Mouse (Mus musculus): ENCODE measurements around the gene Plcb1. TPM values are rescaled to one million over a fixed set of nuclear protein-coding genes. Genes with fewer than 3 reads are reported as not detected.

Plcb1 gene
- polyA plus RNA-seq, 1 experiment from 2014 or later, result 1.5 TPM

DNA sequence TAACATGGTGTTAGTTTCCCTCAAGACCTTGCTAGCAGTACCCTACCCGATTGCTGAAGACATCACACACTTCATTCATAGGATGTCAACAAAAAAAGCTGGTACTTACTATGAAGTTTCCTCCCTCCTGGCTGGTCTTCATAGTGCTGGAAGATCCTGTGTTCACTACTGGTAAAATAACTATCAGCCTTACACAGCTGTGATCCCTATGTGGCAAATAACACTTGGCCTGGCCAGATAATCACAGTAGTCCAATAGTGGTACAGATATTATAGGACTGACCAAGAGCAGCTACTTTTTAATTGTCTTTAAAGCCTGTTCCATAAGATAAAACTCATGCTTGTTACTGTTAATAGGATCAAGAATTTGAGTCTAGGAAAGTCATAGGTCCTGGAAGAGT, 52.3 kb downstream of the Plcb1 start:
- no peak for DNase-seq (ENCODE audit: low spot score)

DNA sequence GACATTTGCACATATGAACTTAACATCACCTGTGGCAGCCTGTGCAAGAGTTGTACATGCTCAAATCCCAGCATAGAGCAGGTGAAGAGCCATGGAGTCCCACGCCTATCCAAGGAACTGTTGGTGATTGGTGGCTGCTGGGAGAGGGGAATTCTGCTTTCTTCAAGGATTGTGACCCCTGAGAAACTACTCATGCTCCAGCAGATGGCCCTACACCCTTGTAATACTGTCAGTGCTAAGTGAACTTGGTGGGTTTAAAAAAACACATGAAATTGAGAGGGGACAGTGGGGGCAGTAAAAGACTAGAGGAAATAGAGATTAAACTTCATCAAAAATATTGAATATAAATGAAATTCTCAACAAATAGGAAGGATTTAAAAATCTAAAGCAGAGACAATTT, 53.0 kb downstream of the Plcb1 start:
- no peak for DNase-seq (ENCODE audit: low spot score)

GRCm38 (mm10) chr2:134842883-134843282, 57.0 kb downstream of the Plcb1 start:
- no peak for DNase-seq (ENCODE audit: low spot score)

DNA sequence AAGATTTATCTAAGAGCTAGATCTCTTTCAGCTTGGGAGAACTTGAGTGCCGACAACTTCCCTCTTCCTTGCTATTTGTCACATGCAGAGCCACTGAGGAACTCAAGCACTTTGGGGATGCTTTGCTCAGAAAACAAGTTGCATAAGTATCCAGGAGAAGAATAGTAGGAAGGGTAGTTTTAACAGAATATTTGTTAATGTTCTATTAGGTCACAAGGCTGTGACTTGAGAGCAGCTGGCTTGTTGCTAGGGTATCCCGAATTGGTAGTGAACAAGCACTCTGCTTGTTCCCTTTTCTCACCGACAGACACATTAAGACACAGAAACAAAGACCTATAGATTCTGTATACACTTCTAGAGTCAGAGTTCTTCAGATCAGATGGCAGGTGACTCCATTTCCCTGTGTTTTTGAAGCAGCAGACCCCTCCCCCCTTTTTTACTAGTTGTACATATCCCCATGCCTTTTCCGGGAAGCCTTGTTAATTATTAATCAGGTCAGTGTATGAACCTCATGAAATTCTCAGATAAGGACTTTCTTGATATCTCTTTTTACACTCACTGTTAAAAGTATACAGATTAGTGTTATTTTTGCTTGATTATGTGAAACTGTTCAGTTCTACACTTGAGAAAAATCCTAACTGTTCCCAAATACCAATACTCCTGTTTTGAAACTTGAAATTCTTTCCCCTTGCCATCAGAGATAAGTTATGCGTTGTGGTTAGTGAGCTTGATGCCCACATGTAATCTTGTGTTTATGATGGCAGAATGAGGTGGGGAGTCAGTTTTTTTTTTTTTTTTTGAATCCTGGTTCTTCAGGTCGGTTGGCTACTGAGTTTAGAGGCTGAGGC, 58.7 kb downstream of the Plcb1 start:
- DNase-seq (ENCODE audit: low spot score), result no peak

- DNase-seq (ENCODE audit: low spot score), result no peak
Measured at GRCm38 (mm10) chr2:134845239-134845738, 59.4 kb downstream of the Plcb1 start.

- DNase-seq (ENCODE audit: low spot score), result no peak
Measured at GRCm38 (mm10) chr2:134846555-134846954, 60.7 kb downstream of the Plcb1 start.

DNA sequence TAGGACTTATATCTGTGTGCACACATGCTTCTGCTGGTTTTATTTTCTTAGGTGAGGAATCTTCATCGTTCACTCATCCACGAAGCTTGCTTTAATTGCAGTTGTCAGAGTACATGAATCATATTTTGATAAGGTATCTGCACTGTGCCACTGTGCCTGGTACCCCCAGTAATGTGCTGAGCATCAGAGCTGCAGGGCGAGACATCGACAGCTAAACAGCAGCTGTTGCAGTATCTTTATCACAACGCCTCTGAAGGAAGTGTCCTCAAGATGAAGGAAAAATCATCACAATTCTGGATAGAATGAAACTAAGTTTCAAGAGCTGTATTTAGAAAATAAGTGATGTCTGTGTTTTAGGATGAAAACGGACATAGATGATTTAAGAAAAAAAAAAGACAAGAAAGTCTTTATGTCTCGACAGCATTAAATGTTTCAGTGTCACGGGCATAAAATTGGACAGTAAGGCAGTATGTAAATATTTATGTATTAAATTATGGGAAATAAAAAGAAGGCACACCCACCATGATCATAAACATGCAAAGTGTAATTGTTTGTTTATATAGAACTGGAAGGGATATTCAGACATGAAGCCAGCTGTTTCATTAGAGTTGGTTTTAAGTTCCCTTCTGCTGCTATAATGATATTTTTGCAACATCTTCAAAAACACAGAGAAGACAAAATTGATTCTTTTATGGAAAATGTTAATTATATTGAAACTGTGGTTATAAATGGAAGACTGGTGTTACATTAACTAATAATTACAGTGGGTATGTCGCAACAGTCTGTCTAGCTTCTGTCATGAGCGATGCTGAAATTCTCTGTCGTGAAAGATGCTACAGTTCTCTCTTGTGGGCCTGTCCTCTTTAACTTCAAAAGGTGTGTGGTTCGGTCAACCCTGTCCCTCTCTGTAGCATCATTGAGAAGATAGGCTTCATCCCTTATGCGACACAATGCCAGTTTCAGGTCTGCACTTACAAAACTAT, 65.6 kb downstream of the Plcb1 start:
- DNase-seq (ENCODE audit: low spot score), result no peak

DNA sequence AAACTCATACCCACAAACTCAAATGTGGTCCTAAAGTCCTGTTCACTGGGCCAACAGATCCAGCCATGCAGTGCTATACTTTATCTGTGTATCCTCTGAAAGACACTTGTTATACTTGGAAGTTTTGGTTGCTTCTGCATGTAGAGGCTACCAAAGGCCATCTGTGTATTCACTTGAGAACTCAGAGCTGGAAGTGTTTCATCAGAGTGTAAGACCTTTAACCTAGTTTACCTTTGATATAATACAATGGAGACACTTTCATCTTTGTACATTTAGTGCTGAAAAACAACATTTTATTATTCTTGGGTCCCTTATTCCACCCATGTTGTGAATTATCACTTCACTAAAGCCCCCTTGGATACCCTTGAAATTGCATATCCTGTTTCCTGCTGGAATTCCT, 70.4 kb downstream of the Plcb1 start:
- DNase-seq (ENCODE audit: low spot score), result no peak

DNA sequence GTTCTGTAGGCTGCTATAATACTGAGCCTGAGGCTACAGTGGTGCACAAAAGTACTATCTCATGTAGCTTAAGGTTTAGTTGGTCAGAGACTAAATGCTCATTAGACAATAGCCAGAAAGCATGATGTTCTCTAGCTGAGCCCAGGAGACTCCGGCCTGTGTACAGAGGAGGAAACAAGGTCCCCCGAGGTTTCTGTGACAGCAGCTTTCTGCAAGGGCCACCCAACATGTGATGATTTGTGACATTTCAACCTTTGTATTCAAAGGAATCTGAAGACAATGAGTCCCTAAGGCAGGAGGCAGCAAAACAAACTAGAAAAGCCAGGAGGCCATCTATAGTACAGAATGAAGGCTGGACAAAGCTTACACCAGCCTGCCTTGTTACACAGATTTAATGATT, 70.8 kb downstream of the Plcb1 start:
- no peak for DNase-seq (ENCODE audit: low spot score)

GRCm38 (mm10) chr2:134864985-134865645, 79.2 kb downstream of the Plcb1 start:
- no peak for DNase-seq (ENCODE audit: low spot score)

DNA sequence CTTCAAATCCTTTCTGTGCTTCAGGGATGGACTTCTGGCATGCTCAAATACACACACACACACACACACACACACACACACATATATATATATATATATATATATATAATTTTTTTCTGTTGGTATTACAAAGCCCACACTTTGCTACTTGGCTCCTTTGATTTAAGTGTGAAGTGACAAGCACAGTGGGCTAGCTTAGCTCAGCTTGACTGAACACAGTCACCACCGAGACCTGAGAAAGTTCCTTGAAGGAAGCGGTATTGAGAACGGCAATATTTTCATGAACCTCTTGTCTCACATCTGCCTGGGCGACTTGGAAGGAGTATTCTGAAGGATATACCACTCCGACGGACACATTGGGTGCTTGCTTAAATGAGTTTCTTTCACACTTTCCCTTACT, 81.5 kb downstream of the Plcb1 start:
- no peak for DNase-seq (ENCODE audit: low spot score)

- DNase-seq (ENCODE audit: low spot score), result no peak
Measured at GRCm38 (mm10) chr2:134871692-134872489, 86.0 kb downstream of the Plcb1 start.

- DNase-seq (ENCODE audit: low spot score), result no peak
Measured at GRCm38 (mm10) chr2:134872490-134872781, 86.6 kb downstream of the Plcb1 start.

DNA sequence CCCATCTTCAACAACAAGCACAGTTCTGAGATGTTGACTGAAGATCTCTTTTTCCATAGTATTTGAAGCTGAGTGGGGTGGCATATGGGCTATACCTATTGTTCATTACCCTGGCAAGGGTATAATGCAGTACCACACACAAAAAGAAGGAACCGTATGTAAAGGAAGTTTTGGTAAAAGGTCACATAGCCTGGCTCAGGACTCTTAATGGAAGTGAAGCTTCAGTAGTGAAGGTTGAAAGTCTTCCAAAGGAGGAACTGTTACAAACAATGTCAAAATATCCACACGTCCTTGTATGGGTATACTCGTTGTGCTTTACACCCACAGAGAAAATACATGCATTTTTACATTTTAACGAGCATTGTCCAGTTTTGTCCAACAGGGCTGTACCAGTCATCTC, 91.3 kb downstream of the Plcb1 start:
- DNase-seq (ENCODE audit: low spot score), result no peak

DNA sequence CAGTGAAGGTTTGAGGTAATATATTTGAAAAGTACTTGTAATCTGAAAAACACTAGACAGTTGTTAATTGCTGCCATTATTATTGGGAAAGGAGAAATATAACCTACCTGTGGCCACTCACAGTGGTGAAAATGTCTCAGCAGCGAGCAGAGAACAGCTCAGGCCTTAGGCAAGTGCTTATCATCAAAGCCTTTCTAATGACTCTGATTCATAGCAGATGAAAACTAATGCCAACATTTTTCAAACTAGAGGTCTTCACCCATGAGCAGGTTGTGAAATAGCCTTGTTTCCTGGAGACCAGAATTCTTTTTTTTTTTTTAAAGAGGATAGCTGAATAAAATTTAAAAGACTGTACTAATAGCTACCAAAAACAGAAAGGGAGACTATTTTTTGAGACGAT, 105.3 kb downstream of the Plcb1 start:
- no peak for DNase-seq (ENCODE audit: low spot score)

GRCm38 (mm10) chr2:134894776-134895175, 108.9 kb downstream of the Plcb1 start:
- no peak for DNase-seq (ENCODE audit: low spot score)

DNA sequence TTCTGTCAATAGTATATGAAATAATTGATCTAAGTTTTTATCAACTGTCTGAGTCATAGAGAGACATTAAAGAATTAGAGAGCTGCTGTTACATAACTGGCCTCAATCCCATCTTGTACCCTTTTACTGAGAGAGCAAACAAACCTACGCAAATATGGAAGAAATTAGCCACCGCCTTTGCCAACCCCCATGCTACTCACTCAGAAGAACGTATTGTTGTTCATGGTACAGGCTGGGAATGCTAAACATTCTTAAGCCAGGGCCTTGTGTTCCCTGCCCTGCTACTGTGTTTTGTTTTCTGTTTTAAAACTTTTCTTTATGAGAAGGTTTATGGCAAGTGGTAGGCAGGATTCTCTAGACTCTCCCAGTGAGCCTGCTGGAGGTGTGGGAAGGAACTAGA, 110.3 kb downstream of the Plcb1 start:
- no peak for DNase-seq (ENCODE audit: low spot score)

GRCm38 (mm10) chr2:134897083-134897482, 111.2 kb downstream of the Plcb1 start:
- no peak for DNase-seq (ENCODE audit: low spot score)

- no peak for DNase-seq (ENCODE audit: low spot score)
Measured at GRCm38 (mm10) chr2:134901521-134901920, 115.7 kb downstream of the Plcb1 start.

- no peak for DNase-seq (ENCODE audit: low spot score)
Measured at GRCm38 (mm10) chr2:134910882-134911281, 125.0 kb downstream of the Plcb1 start.

DNA sequence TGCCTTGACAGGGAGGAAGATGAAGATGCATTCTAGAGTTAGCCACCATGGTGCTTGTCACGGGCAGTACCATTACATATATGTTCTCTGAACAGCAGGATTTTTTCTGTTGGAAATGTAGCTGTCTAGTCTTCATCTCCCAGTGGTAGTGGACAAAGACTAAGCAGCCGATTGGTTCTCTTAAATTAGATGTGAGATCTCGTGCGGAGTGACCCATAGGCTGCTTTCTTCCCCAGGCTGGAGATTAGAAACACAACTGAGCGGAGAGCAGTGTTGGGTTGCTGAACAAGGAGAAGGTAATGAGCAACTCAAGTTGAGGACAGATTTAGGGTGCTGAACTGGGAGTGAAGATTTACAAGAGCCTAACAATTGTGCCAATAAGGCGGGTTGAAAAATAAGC, 125.5 kb downstream of the Plcb1 start:
- DNase-seq (ENCODE audit: low spot score), result no peak
